Mouse (Mus musculus): ENCODE results near the gene Flot1.
"Not testable (repeated sequence)": the region's sequence is repeated elsewhere in the genome, so short reads cannot be mapped to it uniquely, and the experiment has no call there.

Flot1 gene

GRCm38 (mm10) chr17:35836178-35836965 lies 13.3 kb downstream of the Flot1 start:
- peak; percentile 93 for DNase-seq (ENCODE audit: low spot score)

- peak; percentile 83 for DNase-seq (ENCODE audit: low spot score)
Observed at GRCm38 (mm10) chr17:35836991-35837422, 14.0 kb downstream of the Flot1 start.

- DNase-seq (ENCODE audit: low spot score): no peak
Observed at GRCm38 (mm10) chr17:35837487-35837886, 14.5 kb downstream of the Flot1 start.

GRCm38 (mm10) chr17:35838122-35838544 lies 15.1 kb downstream of the Flot1 start, which contains the start of gene Tubb5:
Gene Tubb5 (minus strand): TSS chr17:35838306.
- DNase-seq (ENCODE audit: low spot score): peak; percentile 98

GRCm38 (mm10) chr17:35838570-35838969 lies 15.5 kb downstream of the Flot1 start:
- no peak for DNase-seq (ENCODE audit: low spot score)

- not testable (repeated sequence) for DNase-seq (ENCODE audit: low spot score)
Observed at GRCm38 (mm10) chr17:35839002-35839401, 16.0 kb downstream of the Flot1 start.

- DNase-seq (ENCODE audit: low spot score): no peak
Observed at GRCm38 (mm10) chr17:35840561-35840960, 17.5 kb downstream of the Flot1 start.

GRCm38 (mm10) chr17:35841076-35841950 lies 18.3 kb downstream of the Flot1 start, which contains the start of gene Mdc1:
Gene Mdc1 (plus strand): TSS chr17:35841515.
- peak; percentile 100 for DNase-seq (ENCODE audit: low spot score)

GRCm38 (mm10) chr17:35842006-35842405 lies 19.0 kb downstream of the Flot1 start:
- DNase-seq (ENCODE audit: low spot score): no peak

GRCm38 (mm10) chr17:35843514-35843913 lies 20.5 kb downstream of the Flot1 start:
- no peak for DNase-seq (ENCODE audit: low spot score)

- DNase-seq (ENCODE audit: low spot score): no peak
Observed at GRCm38 (mm10) chr17:35848112-35848511, 25.1 kb downstream of the Flot1 start.

- DNase-seq (ENCODE audit: low spot score): no peak
Observed at GRCm38 (mm10) chr17:35850974-35851373, 27.9 kb downstream of the Flot1 start.

GRCm38 (mm10) chr17:35859371-35859770 lies 36.3 kb downstream of the Flot1 start:
- DNase-seq (ENCODE audit: low spot score): no peak

GRCm38 (mm10) chr17:35859835-35860234 lies 36.8 kb downstream of the Flot1 start:
- DNase-seq (ENCODE audit: low spot score): no peak

GRCm38 (mm10) chr17:35860831-35861197 lies 37.8 kb downstream of the Flot1 start:
- no peak for DNase-seq (ENCODE audit: low spot score)

- DNase-seq (ENCODE audit: low spot score): peak; percentile 85
Observed at GRCm38 (mm10) chr17:35861198-35861857, 38.3 kb downstream of the Flot1 start, which contains the start of gene Nrm. Gene Nrm (plus strand): TSS chr17:35861318.

GRCm38 (mm10) chr17:35864832-35865353 lies 41.9 kb downstream of the Flot1 start:
- DNase-seq (ENCODE audit: low spot score): no peak

GRCm38 (mm10) chr17:35865481-35866280 lies 42.7 kb downstream of the Flot1 start, which contains the start of gene Ppp1r18:
Gene Ppp1r18 (plus strand): TSS chr17:35865593.
- no peak for DNase-seq (ENCODE audit: low spot score)

GRCm38 (mm10) chr17:35866281-35866831 lies 43.3 kb downstream of the Flot1 start:
- DNase-seq (ENCODE audit: low spot score): no peak
